Mouse (Mus musculus) thymus, adult 2 months (tissue): Measurements from ENCODE around the gene Tmem59l.

Experiments used
- CTCF ChIP-seq: fragments of 200-500 bp; IDR thresholded peaks from 2 replicates; pipeline ENCODE4 v1.5.1; 2012; ENCODE audit warnings: mild to moderate bottlenecking, control low read depth, low read length, moderate library complexity, borderline replicate concordance; ENCODE audit not compliant: control insufficient read depth, poor library complexity, insufficient read depth; ENCODE audit errors: extremely low read depth
- POLR2A ChIP-seq: fragments of 200-500 bp; IDR thresholded peaks from 2 replicates; pipeline ENCODE4 v1.6.1; 2012; ENCODE audit warnings: mild to moderate bottlenecking, low read length, control low read depth, moderate library complexity; ENCODE audit not compliant: control insufficient read depth, poor library complexity, insufficient read depth; ENCODE audit errors: extremely low read depth

DNA sequence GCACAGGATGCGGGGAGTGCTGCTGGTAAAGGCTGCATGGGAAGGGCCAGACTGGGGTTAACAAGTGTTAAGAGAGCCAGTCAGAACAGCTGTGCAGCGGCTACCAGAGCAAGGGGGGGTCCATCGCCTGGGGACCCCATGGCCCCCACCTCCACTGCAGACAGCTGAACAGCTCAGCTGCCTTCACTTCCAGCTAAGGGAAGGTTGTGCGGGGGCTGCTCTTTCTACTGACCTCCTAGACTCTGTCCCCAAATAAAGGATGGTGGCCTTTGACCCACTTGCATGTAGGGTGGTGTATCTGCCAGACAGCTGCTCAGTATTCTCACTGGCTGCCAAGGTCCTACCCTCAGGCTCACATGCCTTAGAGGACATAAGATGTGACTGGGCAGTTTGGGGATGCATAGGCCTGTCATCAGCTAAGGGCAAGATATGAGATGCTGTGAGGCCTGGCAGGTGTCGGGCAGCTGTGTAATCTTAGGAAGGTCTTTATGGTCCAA lies 19.9 kb downstream of the Tmem59l start:
- TF ChIP-seq CTCF (no peak), POLR2A (no peak)
